Mouse (Mus musculus) forebrain, embryonic 14.5 days (tissue): Measurements from ENCODE around the gene Zfp28. TPM values are rescaled to one million over a fixed set of nuclear protein-coding genes. Genes with fewer than 3 reads are reported as not detected.
"Not testable (repeated sequence)": the region's sequence is repeated elsewhere in the genome, so short reads cannot be mapped to it uniquely, and the experiment has no call there.

Experiments used
- ATAC-seq: fragments of 200-750 bp; cut with Nextera tagmentation; 2 replicates; pipeline ENCODE4 v1.8.0; 2017; ENCODE audit warnings: mild to moderate bottlenecking, moderate library complexity
- DNase-seq: peaks from one replicate; pipeline ENCODE4 v3.0.0-alpha.2; 2015; ENCODE audit warnings: low spot score
- H3K27ac ChIP-seq: fragments of 300-500 bp; sonication (generic); 2 replicates; pipeline ENCODE4 v1.5.1; 2014; ENCODE audit warnings: low read depth, mild to moderate bottlenecking, control low read depth, low read length, moderate library complexity
- H3K27me3 ChIP-seq: fragments of 300-500 bp; sonication (generic); replicated peaks from 2 replicates; pipeline ENCODE4 v1.6.1; 2014; ENCODE audit warnings: low read length, control low read depth, mixed read lengths; ENCODE audit not compliant: control insufficient read depth, insufficient read depth
- H3K36me3 ChIP-seq: fragments of 300-500 bp; sonication (generic); 2 replicates; pipeline ENCODE4 v1.6.1; 2014; ENCODE audit warnings: low read length, control low read depth; ENCODE audit not compliant: control insufficient read depth, insufficient read depth
- H3K4me1 ChIP-seq: fragments of 300-500 bp; sonication (generic); 2 replicates; pipeline ENCODE4 v1.6.1; 2014; ENCODE audit warnings: antibody characterized with exemption, low read length, control low read depth; ENCODE audit not compliant: control insufficient read depth, insufficient read depth
- H3K4me2 ChIP-seq: fragments of 300-500 bp; sonication (generic); 2 replicates; pipeline ENCODE4 v1.6.1; 2014; ENCODE audit warnings: mild to moderate bottlenecking, control low read depth, low read length
- H3K4me3 ChIP-seq: fragments of 300-500 bp; sonication (generic); 2 replicates; pipeline ENCODE4 v1.5.1; 2014; ENCODE audit warnings: low read depth, low read length, control low read depth
- H3K9ac ChIP-seq: fragments of 300-500 bp; sonication (generic); 2 replicates; pipeline ENCODE4 v1.6.1; 2014; ENCODE audit warnings: mild to moderate bottlenecking, low read length, control low read depth, moderate library complexity
- H3K9me3 ChIP-seq: fragments of 300-500 bp; sonication (generic); replicated peaks from 2 replicates; pipeline ENCODE4 v1.6.1; 2016; ENCODE audit warnings: low read length, control low read depth, mixed read lengths; ENCODE audit not compliant: control insufficient read depth
- WGBS: fragments of 180-500 bp; shearing (Covaris S2); extraction: QIAGEN DNeasy Blood & Tissue Kit; methylation state at CpG from one replicate; pipeline ENCODE4 v1.1.7; 2014; 5-methylcytosine and 5-hydroxymethylcytosine counted together
- polyA plus RNA-seq: library from polyadenylated mRNA; unstranded; fragments of >200 nt; fragmentation: Nextera tagmentation; extraction: Ambion mirVana; gene quantifications from 2 replicates; pipeline ENCODE4 v1.2.1, GENCODE M21; 2014

Gene Zfp28
- polyA plus RNA-seq, 1 experiment from 2014 or later: 15.8 TPM

- no peaks in the 10 kb centered on the region for H3K27me3 ChIP-seq
- H3K4me2 ChIP-seq: peak overlapping the region; percentile 58
- H3K4me1 ChIP-seq: peaks cover 6% of the 10 kb centered on the region; the same call in 1 of the 2 replicates
- DNase-seq (peak; percentile 99), ATAC-seq (peak; percentile 92)
- no peaks in the 10 kb centered on the region for H3K36me3 ChIP-seq
- H3K9ac ChIP-seq: peak overlapping the region; percentile 60
- no peaks in the 10 kb centered on the region for H3K9me3 ChIP-seq
- peak overlapping the region; percentile 41 for H3K4me3 ChIP-seq
- H3K27ac ChIP-seq: peak overlapping the region; percentile 94
- WGBS: under 1% methylated on average over 38 of the region's 38 CpGs
Measured at GRCm38 (mm10) chr7:6362268-6363046, 20.6 kb upstream of the Zfp28 start.

DNA sequence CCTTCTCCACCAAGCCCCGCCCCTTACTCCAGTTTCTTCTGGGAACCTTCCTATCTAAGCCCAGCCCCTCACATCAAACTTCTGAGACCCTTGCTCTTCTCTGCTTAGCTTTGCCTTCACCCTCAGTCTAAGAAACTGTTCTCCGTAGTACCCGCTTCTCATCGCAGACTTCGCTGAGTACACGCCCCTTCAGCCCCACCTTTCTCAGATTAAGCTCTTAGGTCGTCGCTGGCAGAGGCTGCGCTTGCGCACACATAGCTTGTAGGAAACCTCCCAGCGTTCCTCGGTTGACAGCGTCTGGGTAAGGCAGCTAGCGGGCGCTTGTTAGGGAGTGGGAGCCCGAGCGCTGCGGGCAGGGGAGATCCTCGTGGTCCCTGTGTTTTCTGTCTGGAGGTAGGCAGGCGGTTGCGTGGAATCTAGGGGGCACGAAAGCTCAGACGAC is 20.0 kb upstream of the Zfp28 start, which contains the start of gene Zfp78:
Gene Zfp78 (plus strand): TSS at position 234 of the 442 bp plus-strand sequence.
- H3K4me3 ChIP-seq: peak within 1 kb of the TSS; percentile 41
- ATAC-seq: peak; percentile 84
- peak within 1 kb of the TSS; percentile 94 for H3K27ac ChIP-seq
- H3K9me3 ChIP-seq: no peaks in the 10 kb centered on the region
- peak within 1 kb of the TSS; percentile 58 for H3K4me2 ChIP-seq
- no peaks in the 10 kb centered on the region for H3K36me3 ChIP-seq
- peak; percentile 98 for DNase-seq
- H3K9ac ChIP-seq: peak within 1 kb of the TSS; percentile 60
- no peaks in the 10 kb centered on the region for H3K27me3 ChIP-seq
- under 1% methylated on average over 23 of the region's 23 CpGs for WGBS
- peaks cover 6% of the 10 kb centered on the region; the same call in 1 of the 2 replicates for H3K4me1 ChIP-seq

DNA sequence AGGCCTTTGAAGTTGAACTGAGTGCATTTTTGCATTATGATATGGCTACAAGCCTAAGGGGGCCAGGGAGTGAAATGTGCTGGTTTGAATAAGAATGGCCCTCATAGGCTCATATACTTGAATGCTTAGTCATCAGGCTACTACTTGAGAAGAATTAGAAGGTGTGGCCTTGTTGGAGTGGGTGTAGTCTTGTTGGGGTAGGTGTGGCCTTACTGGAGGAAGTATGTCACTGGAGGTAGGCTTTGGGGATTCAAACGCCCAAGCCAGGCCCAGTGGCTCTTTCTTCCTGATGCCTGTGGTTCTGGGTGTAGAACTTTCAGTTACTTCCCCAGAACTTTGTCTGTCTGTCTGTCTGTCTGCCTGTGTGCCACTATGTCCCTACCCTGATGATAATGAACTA is 18.3 kb upstream of the Zfp28 start:
- no peak overlapping the region for H3K4me2 ChIP-seq
- no peak overlapping the region for H3K4me3 ChIP-seq
- DNase-seq: no peak
- no peaks in the 10 kb centered on the region for H3K9me3 ChIP-seq
- 37% methylated on average over 1 of the region's 1 CpGs for WGBS
- H3K36me3 ChIP-seq: no peaks in the 10 kb centered on the region
- no peak for ATAC-seq
- no peaks in the 10 kb centered on the region for H3K27me3 ChIP-seq
- no peak overlapping the region for H3K27ac ChIP-seq
- H3K4me1 ChIP-seq: peaks cover 6% of the 10 kb centered on the region; the same call in 1 of the 2 replicates
- no peak overlapping the region for H3K9ac ChIP-seq

DNA sequence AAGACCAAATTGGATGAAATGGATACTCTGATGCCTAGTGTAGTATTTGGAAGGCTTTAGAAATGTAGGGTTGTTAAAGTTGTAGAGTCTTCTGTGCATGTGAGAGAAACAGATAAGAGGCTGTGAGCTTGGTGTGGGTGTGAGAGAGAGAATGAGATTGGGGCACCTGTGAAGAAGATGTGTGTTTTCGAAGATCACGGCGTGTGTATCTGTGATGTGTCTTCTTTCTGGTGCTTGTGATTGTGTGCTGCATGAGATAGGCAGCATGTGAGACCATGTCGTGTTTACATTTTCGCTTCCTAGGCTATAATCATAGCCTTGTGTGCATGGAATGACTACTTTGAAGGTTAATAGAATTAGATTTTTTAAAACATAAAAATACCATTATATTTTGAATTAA is 15.9 kb upstream of the Zfp28 start:
- ATAC-seq (no peak), DNase-seq (no peak)
- no peaks in the 10 kb centered on the region for H3K27me3 ChIP-seq
- no peaks in the 10 kb centered on the region for H3K36me3 ChIP-seq
- no peak overlapping the region for H3K4me3 ChIP-seq
- no peak overlapping the region for H3K9ac ChIP-seq
- no peak overlapping the region for H3K27ac ChIP-seq
- peaks cover 6% of the 10 kb centered on the region; the same call in 1 of the 2 replicates for H3K4me1 ChIP-seq
- WGBS: 94% methylated on average over 5 of the region's 5 CpGs
- no peak overlapping the region for H3K4me2 ChIP-seq
- H3K9me3 ChIP-seq: no peaks in the 10 kb centered on the region

DNA sequence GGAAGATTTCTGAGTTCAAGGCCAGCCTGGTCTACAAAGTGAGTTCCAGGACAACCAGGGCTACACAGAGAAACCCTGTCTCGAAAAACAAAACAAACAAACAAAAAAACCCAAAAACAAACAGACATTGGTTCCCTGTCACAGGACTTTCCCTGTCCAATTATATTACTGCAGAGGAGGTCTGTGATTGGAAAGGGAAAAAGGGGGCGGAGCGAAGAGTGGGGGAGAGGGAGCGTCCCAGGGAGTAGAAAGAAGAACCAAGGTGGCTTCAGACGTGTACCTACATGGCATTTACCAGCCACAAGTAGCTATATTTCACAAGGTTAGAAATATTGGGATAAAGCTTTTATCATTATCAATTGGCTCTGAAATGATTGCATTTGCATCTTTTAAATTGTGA is 14.9 kb upstream of the Zfp28 start:
- not testable (repeated sequence) for H3K4me2 ChIP-seq, H3K9me3 ChIP-seq, ATAC-seq, H3K4me1 ChIP-seq, H3K27ac ChIP-seq, H3K4me3 ChIP-seq, H3K9ac ChIP-seq, H3K36me3 ChIP-seq, H3K27me3 ChIP-seq, DNase-seq
- 89% methylated on average over 5 of the region's 5 CpGs for WGBS

- Histone ChIP-seq H3K27ac (no peak overlapping the region), H3K36me3 (no peaks in the 10 kb centered on the region), H3K9me3 (no peaks in the 10 kb centered on the region), H3K27me3 (no peaks in the 10 kb centered on the region), H3K4me2 (no peak overlapping the region), H3K9ac (no peak overlapping the region), H3K4me3 (no peak overlapping the region), H3K4me1 (no peaks in the 10 kb centered on the region)
- DNase-seq (no peak), ATAC-seq (no peak)
- WGBS: 84% methylated on average over 3 of the region's 3 CpGs
Measured at GRCm38 (mm10) chr7:6369460-6369859, 13.6 kb upstream of the Zfp28 start.

- DNase-seq (no peak), ATAC-seq (no peak)
- Histone ChIP-seq H3K9me3 (no peaks in the 10 kb centered on the region), H3K4me3 (no peak overlapping the region), H3K9ac (no peak overlapping the region), H3K27me3 (no peaks in the 10 kb centered on the region), H3K4me2 (no peak overlapping the region), H3K4me1 (no peaks in the 10 kb centered on the region), H3K27ac (no peak overlapping the region), H3K36me3 (0 out of 2 replicates have a peak, but pooled peaks cover 3% of the 10 kb centered on the region)
- 98% methylated on average over 3 of the region's 3 CpGs for WGBS
Measured at GRCm38 (mm10) chr7:6372993-6373392, 10.1 kb upstream of the Zfp28 start.

DNA sequence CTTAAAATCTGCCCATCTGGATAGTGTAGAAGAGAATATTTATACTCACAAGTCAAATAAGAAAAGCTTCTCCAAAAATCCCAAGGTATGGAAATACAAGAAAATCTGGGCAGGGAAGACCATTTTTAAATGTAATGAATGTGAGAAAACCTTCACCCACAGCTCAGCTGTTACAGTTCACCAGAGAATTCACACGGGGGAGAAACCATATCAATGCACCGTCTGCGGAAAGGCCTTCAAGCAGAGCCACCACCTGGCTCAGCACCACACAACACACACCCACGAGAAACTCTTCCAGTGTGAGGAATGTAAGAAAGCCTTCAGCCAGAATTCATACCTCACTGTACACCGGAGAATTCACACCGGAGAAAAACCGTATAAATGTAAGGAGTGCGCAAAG is 4.7 kb upstream of the Zfp28 start:
- Histone ChIP-seq H3K9me3 (no peaks in the 10 kb centered on the region), H3K27me3 (no peaks in the 10 kb centered on the region), H3K4me2 (no peak overlapping the region), H3K4me3 (no peak overlapping the region), H3K4me1 (0 out of 2 replicates have a peak, but pooled peaks cover 3% of the 10 kb centered on the region), H3K9ac (no peak overlapping the region), H3K27ac (no peak overlapping the region), H3K36me3 (0 out of 2 replicates have a peak, but pooled peaks cover 12% of the 10 kb centered on the region)
- ATAC-seq (no peak), DNase-seq (no peak)
- whole genome bisulfite sequencing: 86% methylated on average over 8 of the region's 8 CpGs

GRCm38 (mm10) chr7:6381431-6381830 is 1.7 kb upstream of the Zfp28 start:
- 88% methylated on average over 2 of the region's 2 CpGs for WGBS
- Histone ChIP-seq H3K4me1 (0 out of 2 replicates have a peak, but pooled peaks cover 3% of the 10 kb centered on the region), H3K27ac (no peak overlapping the region), H3K9me3 (no peaks in the 10 kb centered on the region), H3K4me2 (no peak overlapping the region), H3K36me3 (0 out of 2 replicates have a peak, but pooled peaks cover 9% of the 10 kb centered on the region), H3K27me3 (no peaks in the 10 kb centered on the region), H3K4me3 (no peak overlapping the region), H3K9ac (no peak overlapping the region)
- ATAC-seq: no peak
- DNase-seq: no peak
